Mouse (Mus musculus) neural tube, embryonic 12.5 days (tissue): ENCODE data around the gene Mypn. TPM values are rescaled to one million over a fixed set of nuclear protein-coding genes. Genes with fewer than 3 reads are reported as not detected.
A peak's percentile ranks its signal among the peaks of the same experiment; 100 is the strongest.

Source experiments
- ATAC-seq: fragments of 200-750 bp; cut with Nextera tagmentation; 2 replicates; pipeline ENCODE4 v1.8.0; 2017; ENCODE audit warnings: low read depth, mild to moderate bottlenecking, moderate TSS enrichment, moderate library complexity; ENCODE audit not compliant: low FRiP score
- H3K27ac ChIP-seq: fragments of 300-500 bp; sonication (generic); 2 replicates; pipeline ENCODE4 v1.5.1; 2016
- H3K27me3 ChIP-seq: fragments of 300-500 bp; sonication (generic); replicated peaks from 2 replicates; pipeline ENCODE4 v1.6.1; 2016; ENCODE audit warnings: mild to moderate bottlenecking
- H3K36me3 ChIP-seq: fragments of 300-500 bp; sonication (generic); 2 replicates; pipeline ENCODE4 v1.6.1; 2016; ENCODE audit warnings: mild to moderate bottlenecking
- H3K4me1 ChIP-seq: fragments of 300-500 bp; sonication (generic); 2 replicates; pipeline ENCODE4 v1.6.1; 2016
- H3K4me2 ChIP-seq: fragments of 300-500 bp; sonication (generic); replicated peaks from 2 replicates; pipeline ENCODE4 v1.6.1; 2016; ENCODE audit warnings: mild to moderate bottlenecking
- H3K4me3 ChIP-seq: fragments of 300-500 bp; sonication (generic); 2 replicates; pipeline ENCODE4 v1.5.1; 2016
- H3K9ac ChIP-seq: fragments of 300-500 bp; sonication (generic); 2 replicates; pipeline ENCODE4 v1.6.1; 2016; ENCODE audit warnings: mild to moderate bottlenecking
- H3K9me3 ChIP-seq: fragments of 300-500 bp; sonication (generic); 2 replicates; pipeline ENCODE4 v1.6.1; 2016; ENCODE audit warnings: mild to moderate bottlenecking
- WGBS: fragments of 180-500 bp; shearing (Covaris S2); methylation state at CpG from one replicate; pipeline ENCODE4 v1.1.7; 2016; 5-methylcytosine and 5-hydroxymethylcytosine counted together
- polyA plus RNA-seq: library from polyadenylated mRNA; unstranded; fragments of >200 nt; fragmentation: Nextera tagmentation; extraction: Ambion mirVana; gene quantifications from 2 replicates; pipeline ENCODE4 v1.2.1, GENCODE M21; 2016

Mypn gene
- polyA plus RNA-seq, 1 experiment from 2014 or later, result 0.58 TPM

- H3K4me3 ChIP-seq, result no peak overlapping the region
- peaks cover 11% of the 10 kb centered on the region; the same call in 1 of the 2 replicates for H3K4me1 ChIP-seq
- WGBS, result 68% methylated on average over 9 of the region's 10 CpGs
- no peaks in the 10 kb centered on the region for H3K9me3 ChIP-seq
- H3K27me3 ChIP-seq, result peaks cover 8% of the 10 kb centered on the region; the same call in 1 of the 2 replicates
- no peaks in the 10 kb centered on the region for H3K36me3 ChIP-seq
- H3K9ac ChIP-seq, result no peak overlapping the region
- no peak overlapping the region for H3K27ac ChIP-seq
- ATAC-seq, result no peak
- no peak overlapping the region for H3K4me2 ChIP-seq
Measured at GRCm38 (mm10) chr10:63092616-63093550, 110.9 kb downstream of the Mypn start.

- Histone ChIP-seq H3K9me3 (no peaks in the 10 kb centered on the region), H3K9ac (no peak overlapping the region)
Measured at GRCm38 (mm10) chr10:63091915-63092314, 111.8 kb downstream of the Mypn start.

GRCm38 (mm10) chr10:63089758-63090571 lies 113.8 kb downstream of the Mypn start:
- ATAC-seq, result no peak
- Histone ChIP-seq H3K27me3 (peaks cover 3% of the 10 kb centered on the region; the same call in 1 of the 2 replicates), H3K27ac (no peak overlapping the region), H3K4me1 (peaks cover 11% of the 10 kb centered on the region; the same call in 1 of the 2 replicates), H3K4me2 (peak overlapping the region; percentile 56), H3K9ac (peak overlapping the region; percentile 26; the same call in 1 of the 2 replicates), H3K4me3 (peak overlapping the region; percentile 22), H3K9me3 (no peaks in the 10 kb centered on the region), H3K36me3 (no peaks in the 10 kb centered on the region)
- WGBS, result 6% methylated on average over 26 of the region's 26 CpGs

More at GRCm38 (mm10) chr10:63091915-63092314, 111.8 kb downstream of the Mypn start:
- peaks cover 8% of the 10 kb centered on the region; the same call in 1 of the 2 replicates for H3K27me3 ChIP-seq
- H3K36me3 ChIP-seq, result no peaks in the 10 kb centered on the region
- ATAC-seq, result no peak
- WGBS, result 74% methylated on average over 7 of the region's 7 CpGs
- no peak overlapping the region for H3K27ac ChIP-seq
- H3K4me2 ChIP-seq, result no peak overlapping the region
- H3K4me1 ChIP-seq, result peaks cover 11% of the 10 kb centered on the region; the same call in 1 of the 2 replicates
- no peak overlapping the region for H3K4me3 ChIP-seq

GRCm38 (mm10) chr10:63089103-63089757 lies 114.5 kb downstream of the Mypn start:
- peak overlapping the region; percentile 22; the same call in 1 of the 2 replicates for H3K4me3 ChIP-seq
- H3K4me1 ChIP-seq, result peaks cover 11% of the 10 kb centered on the region; the same call in 1 of the 2 replicates
- no peaks in the 10 kb centered on the region for H3K9me3 ChIP-seq
- H3K27ac ChIP-seq, result no peak overlapping the region
- 0 out of 2 replicates have a peak overlapping the region, but pooled peaks have one; percentile 26 for H3K9ac ChIP-seq
- no peak for ATAC-seq
- no peaks in the 10 kb centered on the region for H3K36me3 ChIP-seq
- peak overlapping the region; percentile 56 for H3K4me2 ChIP-seq
- H3K27me3 ChIP-seq, result peaks cover 3% of the 10 kb centered on the region; the same call in 1 of the 2 replicates
- WGBS, result 29% methylated on average over 8 of the region's 8 CpGs

- ATAC-seq, result no peak
- WGBS, result 86% methylated on average over 10 of the region's 10 CpGs
- Histone ChIP-seq H3K36me3 (no peaks in the 10 kb centered on the region), H3K9ac (no peak overlapping the region), H3K4me3 (no peak overlapping the region), H3K27me3 (peaks cover 3% of the 10 kb centered on the region; the same call in 1 of the 2 replicates), H3K27ac (no peak overlapping the region), H3K4me2 (no peak overlapping the region), H3K4me1 (peaks cover 11% of the 10 kb centered on the region; the same call in 1 of the 2 replicates), H3K9me3 (no peaks in the 10 kb centered on the region)
Measured at GRCm38 (mm10) chr10:63086304-63086703, 117.4 kb downstream of the Mypn start.

GRCm38 (mm10) chr10:63065988-63066387 lies 137.8 kb downstream of the Mypn start:
- no peak overlapping the region for H3K9ac ChIP-seq
- no peaks in the 10 kb centered on the region for H3K4me1 ChIP-seq
- no peak overlapping the region for H3K4me2 ChIP-seq
- H3K27me3 ChIP-seq, result no peaks in the 10 kb centered on the region
- H3K36me3 ChIP-seq, result no peaks in the 10 kb centered on the region
- H3K4me3 ChIP-seq, result no peak overlapping the region
- H3K27ac ChIP-seq, result no peak overlapping the region
- no peaks in the 10 kb centered on the region for H3K9me3 ChIP-seq
- 11% methylated on average over 5 of the region's 5 CpGs for WGBS
- peak; percentile 81 for ATAC-seq

Other genes starting within 250 kb of the Mypn start
- gene Rufy2, start 223.7 kb downstream of the Mypn start, polyA plus RNA-seq, result 36.3 and 39.1 TPM in 2 replicates
- 232 and 247 TPM in 2 replicates for gene Hnrnph3, start 179.7 kb downstream of the Mypn start, polyA plus RNA-seq
- gene Pbld2, start 179.6 kb downstream of the Mypn start, polyA plus RNA-seq, result 0.73 and 0.80 TPM in 2 replicates
- gene Pbld1, start 143.8 kb downstream of the Mypn start, polyA plus RNA-seq, result 1.2 and 1.3 TPM in 2 replicates
- 0.47 and 0.74 TPM in 2 replicates for gene Atoh7, start 104.3 kb downstream of the Mypn start, polyA plus RNA-seq
- 36.0 and 36.2 TPM in 2 replicates for gene Herc4, start 39.9 kb upstream of the Mypn start, polyA plus RNA-seq
- 10.8 and 10.9 TPM in 2 replicates for gene Sirt1, start 177.8 kb upstream of the Mypn start, polyA plus RNA-seq
- gene Dnajc12, start 178.5 kb upstream of the Mypn start, polyA plus RNA-seq, result 19.3 and 21.1 TPM in 2 replicates
- not detected in 2 replicates for gene Gm7075, start 217.8 kb upstream of the Mypn start, polyA plus RNA-seq
- 0.90 and 1.1 TPM in 2 replicates for gene Ctnna3, start 226.1 kb upstream of the Mypn start, polyA plus RNA-seq